Mouse (Mus musculus): ENCODE results near the gene Poldip2. TPM values are rescaled to one million over a fixed set of nuclear protein-coding genes. Genes with fewer than 3 reads are reported as not detected.

The Poldip2 gene
- polyA plus RNA-seq, 1 experiment from 2014 or later = 139 TPM

- Histone ChIP-seq H3K27ac (replicated peaks) (no peak overlapping the region), H3K4me3 (no peak overlapping the region), H3K4me1 (peaks cover 13% of the 10 kb centered on the region), H3K27me3 (replicated peaks) (no peaks in the 10 kb centered on the region), H3K9me3 (no peaks in the 10 kb centered on the region), H3K4me2 (no peak overlapping the region), H3K36me3 (peaks cover 79% of the 10 kb centered on the region), H3K9ac (no peak overlapping the region)
- 95% methylated on average over 8 of the region's 8 CpGs for WGBS
- no peak for ATAC-seq (ENCODE audit: extremely low read depth, insufficient number of reproducible peaks, low FRiP score, low TSS enrichment)
These were observed 59.4 kb downstream of the Poldip2 start for GRCm38 (mm10) chr11:78571441-78571840.

- no peak for ATAC-seq (ENCODE audit: extremely low read depth, insufficient number of reproducible peaks, low FRiP score, low TSS enrichment)
- 82% methylated on average over 6 of the region's 6 CpGs for WGBS
- H3K27ac ChIP-seq (replicated peaks) = no peak overlapping the region
- no peak overlapping the region for H3K9ac ChIP-seq
- no peak overlapping the region for H3K4me3 ChIP-seq
- H3K4me1 ChIP-seq = peaks cover 9% of the 10 kb centered on the region
- H3K4me2 ChIP-seq = no peak overlapping the region
- no peaks in the 10 kb centered on the region for H3K9me3 ChIP-seq
- H3K27me3 ChIP-seq (replicated peaks) = no peaks in the 10 kb centered on the region
- peaks cover 79% of the 10 kb centered on the region for H3K36me3 ChIP-seq
These were observed 59.9 kb downstream of the Poldip2 start for GRCm38 (mm10) chr11:78571854-78572253.

Other genes starting within 250 kb of the Poldip2 start
- gene BC030499, start 221.4 kb upstream of the Poldip2 start, polyA plus RNA-seq (2015; fragmentation: Nextera tagmentation; extraction: Ambion mirVana) = 0.20 and 0.29 TPM in 2 replicates
- 24.5 and 25.5 TPM in 2 replicates for gene Spag5, start 210.7 kb upstream of the Poldip2 start, polyA plus RNA-seq (2015; fragmentation: Nextera tagmentation; extraction: Ambion mirVana)
- gene Aldoc, start 189.2 kb upstream of the Poldip2 start, polyA plus RNA-seq (2015; fragmentation: Nextera tagmentation; extraction: Ambion mirVana) = 22.1 and 22.5 TPM in 2 replicates
- gene Pigs, start 183.8 kb upstream of the Poldip2 start, polyA plus RNA-seq (2015; fragmentation: Nextera tagmentation; extraction: Ambion mirVana) = 65.9 and 66.6 TPM in 2 replicates
- gene Unc119, start 168.7 kb upstream of the Poldip2 start, polyA plus RNA-seq (2015; fragmentation: Nextera tagmentation; extraction: Ambion mirVana) = 42.8 and 44.6 TPM in 2 replicates
- gene Foxn1, start 125.6 kb upstream of the Poldip2 start, polyA plus RNA-seq (2015; fragmentation: Nextera tagmentation; extraction: Ambion mirVana) = 0.04 and 0.44 TPM in 2 replicates
- not detected in 2 replicates for gene Slc13a2, start 90.0 kb upstream of the Poldip2 start, polyA plus RNA-seq (2015; fragmentation: Nextera tagmentation; extraction: Ambion mirVana)
- gene Slc46a1, start 46.5 kb upstream of the Poldip2 start, polyA plus RNA-seq (2015; fragmentation: Nextera tagmentation; extraction: Ambion mirVana) = 6.9 and 7.3 TPM in 2 replicates
- 0.12 and 0.19 TPM in 2 replicates for gene Sarm1, start 14.4 kb upstream of the Poldip2 start, polyA plus RNA-seq (2015; fragmentation: Nextera tagmentation; extraction: Ambion mirVana)
- gene Vtn, start 13.1 kb upstream of the Poldip2 start, polyA plus RNA-seq (2015; fragmentation: Nextera tagmentation; extraction: Ambion mirVana) = 2.1 and 9.3 TPM in 2 replicates
- not detected in 2 replicates for gene Sebox, start 8.7 kb upstream of the Poldip2 start, polyA plus RNA-seq (2015; fragmentation: Nextera tagmentation; extraction: Ambion mirVana)
- 43.9 and 45.6 TPM in 2 replicates for gene Tmem199, start within 50 bp of the Poldip2 start, polyA plus RNA-seq (2015; fragmentation: Nextera tagmentation; extraction: Ambion mirVana)
- 71.9 and 77.1 TPM in 2 replicates for gene Tnfaip1, start 24.1 kb downstream of the Poldip2 start, polyA plus RNA-seq (2015; fragmentation: Nextera tagmentation; extraction: Ambion mirVana)
- gene Ift20, start 24.2 kb downstream of the Poldip2 start, polyA plus RNA-seq (2015; fragmentation: Nextera tagmentation; extraction: Ambion mirVana) = 95.5 and 107 TPM in 2 replicates
- gene Tmem97, start 38.6 kb downstream of the Poldip2 start, polyA plus RNA-seq (2015; fragmentation: Nextera tagmentation; extraction: Ambion mirVana) = 58.3 and 68.1 TPM in 2 replicates
- gene Nlk, start 185.2 kb downstream of the Poldip2 start, polyA plus RNA-seq (2015; fragmentation: Nextera tagmentation; extraction: Ambion mirVana) = 11.4 and 11.5 TPM in 2 replicates
- 26.3 and 28.8 TPM in 2 replicates for gene Ccnq, start 239.5 kb downstream of the Poldip2 start, polyA plus RNA-seq (2015; fragmentation: Nextera tagmentation; extraction: Ambion mirVana)